Mouse (Mus musculus) hindbrain, embryonic 16.5 days (tissue): ENCODE measurements around the gene Atp5d. TPM values are rescaled to one million over a fixed set of nuclear protein-coding genes. Genes with fewer than 3 reads are reported as not detected.

Experiments
- ATAC-seq: fragments of 200-750 bp; cut with Nextera tagmentation; 2 replicates; pipeline ENCODE4 v1.8.0; 2017; ENCODE audit warnings: moderate TSS enrichment, moderate library complexity
- H3K27ac ChIP-seq: fragments of 300-500 bp; sonication (generic); 2 replicates; pipeline ENCODE4 v1.5.1; 2014; ENCODE audit warnings: low read depth, mild to moderate bottlenecking, control low read depth, low read length, moderate library complexity
- H3K27me3 ChIP-seq: fragments of 300-500 bp; sonication (generic); replicated peaks from 2 replicates; pipeline ENCODE4 v1.6.1; 2014; ENCODE audit warnings: low read length; ENCODE audit not compliant: control insufficient read depth, insufficient read depth
- H3K36me3 ChIP-seq: fragments of 300-500 bp; sonication (generic); 2 replicates; pipeline ENCODE4 v1.6.1; 2014; ENCODE audit warnings: mild to moderate bottlenecking, low read length, moderate library complexity, mixed read lengths; ENCODE audit not compliant: control insufficient read depth, insufficient read depth
- H3K4me1 ChIP-seq: fragments of 300-500 bp; sonication (generic); 2 replicates; pipeline ENCODE4 v1.6.1; 2014; ENCODE audit warnings: low read depth, low read length; ENCODE audit not compliant: control insufficient read depth, insufficient read depth
- H3K4me2 ChIP-seq: fragments of 300-500 bp; sonication (generic); 2 replicates; pipeline ENCODE4 v1.6.1; 2014; ENCODE audit warnings: mild to moderate bottlenecking, low read length, control low read depth, moderate library complexity
- H3K4me3 ChIP-seq: fragments of 300-500 bp; sonication (generic); 2 replicates; pipeline ENCODE4 v1.5.1; 2014; ENCODE audit warnings: mild to moderate bottlenecking, low read length, control low read depth, moderate library complexity
- H3K9ac ChIP-seq: fragments of 300-500 bp; sonication (generic); 2 replicates; pipeline ENCODE4 v1.6.1; 2014; ENCODE audit warnings: low read depth, mild to moderate bottlenecking, control low read depth, low read length, moderate library complexity
- H3K9me3 ChIP-seq: fragments of 300-500 bp; sonication (generic); 2 replicates; pipeline ENCODE4 v1.6.1; 2014; ENCODE audit warnings: mild to moderate bottlenecking, low read length, moderate library complexity; ENCODE audit not compliant: control insufficient read depth
- WGBS: fragments of 180-500 bp; shearing (Covaris S2); extraction: QIAGEN DNeasy Blood & Tissue Kit; methylation state at CpG from one replicate; pipeline ENCODE4 v1.1.7; 2014; 5-methylcytosine and 5-hydroxymethylcytosine counted together
- polyA plus RNA-seq: library from polyadenylated mRNA; unstranded; fragments of >200 nt; fragmentation: Nextera tagmentation; extraction: Ambion mirVana; gene quantifications from 2 replicates; pipeline ENCODE4 v1.2.1, GENCODE M21; 2015

The Atp5d gene
- 554 and 581 TPM in 2 replicates for polyA plus RNA-seq

- Histone ChIP-seq H3K4me2 (peak within 1 kb of the TSS; percentile 75), H3K27ac (peak within 1 kb of the TSS; percentile 92), H3K27me3 (no peaks in the 10 kb centered on the region), H3K4me1 (peaks cover 37% of the 10 kb centered on the region), H3K36me3 (peaks cover 17% of the 10 kb centered on the region; the same call in 1 of the 2 replicates), H3K9me3 (no peaks in the 10 kb centered on the region), H3K4me3 (peak within 1 kb of the TSS; percentile 77), H3K9ac (peak within 1 kb of the TSS; percentile 88)
- ATAC-seq = peak; percentile 7
- WGBS = under 1% methylated on average over 46 of the region's 94 CpGs
Measured at GRCm38 (mm10) chr10:80138553-80139438, at the start of gene Atp5d. Gene Atp5d (plus strand): TSS chr10:80138632.

- Histone ChIP-seq H3K9ac (no peak overlapping the region), H3K4me3 (no peak overlapping the region), H3K4me1 (no peaks in the 10 kb centered on the region), H3K27me3 (no peaks in the 10 kb centered on the region), H3K9me3 (no peaks in the 10 kb centered on the region), H3K36me3 (0 out of 2 replicates have a peak, but pooled peaks cover under 1% of the 10 kb centered on the region), H3K4me2 (no peak overlapping the region), H3K27ac (no peak overlapping the region)
- ATAC-seq = no peak
- WGBS = 53% methylated on average over 4 of the region's 4 CpGs
Measured at GRCm38 (mm10) chr10:80089146-80089545, 49.3 kb upstream of the Atp5d start.

- H3K4me2 ChIP-seq = no peak overlapping the region
- H3K27ac ChIP-seq = no peak overlapping the region
- H3K4me3 ChIP-seq = no peak overlapping the region
- no peaks in the 10 kb centered on the region for H3K36me3 ChIP-seq
- H3K4me1 ChIP-seq = no peaks in the 10 kb centered on the region
- H3K9ac ChIP-seq = no peak overlapping the region
- WGBS = 93% methylated on average over 6 of the region's 6 CpGs
- H3K27me3 ChIP-seq = no peaks in the 10 kb centered on the region
- no peak for ATAC-seq
- H3K9me3 ChIP-seq = no peaks in the 10 kb centered on the region
Measured at GRCm38 (mm10) chr10:80091527-80091926, 46.9 kb upstream of the Atp5d start.

GRCm38 (mm10) chr10:80092690-80093089, 45.7 kb upstream of the Atp5d start:
- Histone ChIP-seq H3K4me2 (no peak overlapping the region), H3K27me3 (no peaks in the 10 kb centered on the region), H3K4me1 (no peaks in the 10 kb centered on the region), H3K9ac (no peak overlapping the region), H3K27ac (no peak overlapping the region), H3K36me3 (no peaks in the 10 kb centered on the region), H3K4me3 (no peak overlapping the region), H3K9me3 (no peaks in the 10 kb centered on the region)
- ATAC-seq = no peak
- 78% methylated on average over 5 of the region's 5 CpGs for WGBS

GRCm38 (mm10) chr10:80094085-80094484, 44.3 kb upstream of the Atp5d start:
- no peaks in the 10 kb centered on the region for H3K36me3 ChIP-seq
- H3K9me3 ChIP-seq = no peaks in the 10 kb centered on the region
- ATAC-seq = no peak
- H3K9ac ChIP-seq = no peak overlapping the region
- H3K27me3 ChIP-seq = no peaks in the 10 kb centered on the region
- H3K4me3 ChIP-seq = no peak overlapping the region
- no peak overlapping the region for H3K27ac ChIP-seq
- H3K4me2 ChIP-seq = no peak overlapping the region
- H3K4me1 ChIP-seq = no peaks in the 10 kb centered on the region
- WGBS = 96% methylated on average over 6 of the region's 6 CpGs

GRCm38 (mm10) chr10:80094684-80095083, 43.7 kb upstream of the Atp5d start:
- WGBS = 73% methylated on average over 3 of the region's 3 CpGs
- no peak overlapping the region for H3K9ac ChIP-seq
- ATAC-seq = no peak
- H3K9me3 ChIP-seq = no peaks in the 10 kb centered on the region
- H3K4me1 ChIP-seq = no peaks in the 10 kb centered on the region
- H3K27me3 ChIP-seq = no peaks in the 10 kb centered on the region
- H3K36me3 ChIP-seq = no peaks in the 10 kb centered on the region
- no peak overlapping the region for H3K4me3 ChIP-seq
- no peak overlapping the region for H3K27ac ChIP-seq
- no peak overlapping the region for H3K4me2 ChIP-seq

- H3K27me3 ChIP-seq = no peaks in the 10 kb centered on the region
- no peak overlapping the region for H3K9ac ChIP-seq
- no peak overlapping the region for H3K27ac ChIP-seq
- H3K9me3 ChIP-seq = no peaks in the 10 kb centered on the region
- no peak for ATAC-seq
- 86% methylated on average over 5 of the region's 5 CpGs for WGBS
- no peak overlapping the region for H3K4me2 ChIP-seq
- H3K36me3 ChIP-seq = no peaks in the 10 kb centered on the region
- no peaks in the 10 kb centered on the region for H3K4me1 ChIP-seq
- no peak overlapping the region for H3K4me3 ChIP-seq
Measured at GRCm38 (mm10) chr10:80095547-80095946, 42.9 kb upstream of the Atp5d start.

GRCm38 (mm10) chr10:80097275-80097674, 41.2 kb upstream of the Atp5d start:
- H3K4me1 ChIP-seq = peaks cover 13% of the 10 kb centered on the region
- 26% methylated on average over 6 of the region's 7 CpGs for WGBS

GRCm38 (mm10) chr10:80098630-80099029, 39.8 kb upstream of the Atp5d start:
- no peak overlapping the region for H3K4me2 ChIP-seq
- no peak overlapping the region for H3K27ac ChIP-seq
- no peaks in the 10 kb centered on the region for H3K9me3 ChIP-seq
- no peaks in the 10 kb centered on the region for H3K27me3 ChIP-seq
- H3K9ac ChIP-seq = no peak overlapping the region
- peaks cover 13% of the 10 kb centered on the region for H3K4me1 ChIP-seq
- H3K4me3 ChIP-seq = no peak overlapping the region
- H3K36me3 ChIP-seq = no peaks in the 10 kb centered on the region
- WGBS = 90% methylated on average over 5 of the region's 5 CpGs
- no peak for ATAC-seq

More at GRCm38 (mm10) chr10:80097275-80097674, 41.2 kb upstream of the Atp5d start:
- H3K27me3 ChIP-seq = no peaks in the 10 kb centered on the region
- H3K27ac ChIP-seq = no peak overlapping the region
- no peak overlapping the region for H3K4me3 ChIP-seq
- H3K36me3 ChIP-seq = no peaks in the 10 kb centered on the region
- H3K9ac ChIP-seq = no peak overlapping the region
- H3K4me2 ChIP-seq = no peak overlapping the region
- ATAC-seq = no peak
- no peaks in the 10 kb centered on the region for H3K9me3 ChIP-seq
